In genomic region chr11:102229331-102229953, GRCm38 (mm10) we compare ENCODE assay signal across 8 mouse cellular contexts. TPM values are rescaled to one million over a fixed set of nuclear protein-coding genes. Genes with fewer than 3 reads are reported as not detected.
DNase-seq lines count a peak whose midpoint lies in the region; ATAC-seq and TF ChIP-seq lines count a peak whose summit lies in the region.

No protein-coding gene starts in this region.

- no peaks in the 10 kb centered on the region for H3K36me3 ChIP-seq in forebrain, embryonic 16.5 days (ENCODE audit: control insufficient read depth, insufficient read depth)
- H3K36me3 ChIP-seq in limb, embryonic 13.5 days = no peaks in the 10 kb centered on the region

- DNase-seq in adrenal gland, postnatal 14 days = peak; percentile 34
- no peak for DNase-seq in adrenal gland, postnatal 4 days (ENCODE audit: low spot score in 2 of 2)
- peak; percentile 38 to 48 for DNase-seq in spleen, postnatal 10 days (ENCODE audit: low spot score in 2 of 2)
- DNase-seq in spleen, postnatal 14 days (ENCODE audit: low spot score in 2 of 2) = no peak
- no peak for DNase-seq in left cerebral cortex, adult 11 months (ENCODE audit: low spot score)

- peak overlapping the region; percentile 85 for H3K9ac ChIP-seq in forebrain, embryonic 16.5 days (replicated peaks; ENCODE audit: low read depth, low read length)
- H3K9ac ChIP-seq in limb, embryonic 13.5 days = peak overlapping the region; percentile 91

- peak overlapping the region; percentile 93 for H3K27ac ChIP-seq in forebrain, embryonic 16.5 days (ENCODE audit: low read length)
- H3K27ac ChIP-seq in limb, embryonic 13.5 days = peak overlapping the region; percentile 73
- H3K27ac ChIP-seq in olfactory bulb, adult 2 months (ENCODE audit: insufficient read depth, low read depth, low read length) = peak overlapping the region; percentile 93

- TF ChIP-seq POLR2A in olfactory bulb, adult 2 months (IDR thresholded peaks at IDR 0.05; ENCODE audit: insufficient read depth, low read depth, low read length) = no peak

- ATAC-seq in forebrain, embryonic 16.5 days = peak; percentile 38
- ATAC-seq in limb, embryonic 13.5 days (ENCODE audit: low FRiP score, low read depth) = peak; percentile 43

- under 1% methylated on average over 47 of the region's 47 CpGs for WGBS in forebrain, embryonic 16.5 days
- under 1% methylated on average over 45 of the region's 47 CpGs for WGBS in limb, embryonic 13.5 days
- WGBS in olfactory bulb, adult 2 months = under 1% methylated on average over 46 of the region's 47 CpGs

- H3K4me3 ChIP-seq in forebrain, embryonic 16.5 days (replicated peaks; ENCODE audit: low read length) = peak overlapping the region; percentile 62
- H3K4me3 ChIP-seq in limb, embryonic 13.5 days = peak overlapping the region; percentile 77
- H3K4me3 ChIP-seq in olfactory bulb, adult 2 months (ENCODE audit: insufficient read depth, low read depth, low read length) = peak overlapping the region; percentile 86

- H3K4me1 ChIP-seq in forebrain, embryonic 16.5 days (replicated peaks; ENCODE audit: control insufficient read depth, insufficient read depth, low read length) = peaks cover 52% of the 10 kb centered on the region
- H3K4me1 ChIP-seq in limb, embryonic 13.5 days = peaks cover 48% of the 10 kb centered on the region
- peaks cover 31% of the 10 kb centered on the region for H3K4me1 ChIP-seq in olfactory bulb, adult 2 months (ENCODE audit: control insufficient read depth, insufficient read depth, low read length)

- TF ChIP-seq CTCF in olfactory bulb, adult 2 months (IDR thresholded peaks at IDR 0.05; ENCODE audit: insufficient read depth, low read depth, low read length) = no peak

- H3K27me3 ChIP-seq in forebrain, embryonic 16.5 days (replicated peaks; ENCODE audit: control insufficient read depth, insufficient read depth, low read length) = no peaks in the 10 kb centered on the region
- H3K27me3 ChIP-seq in limb, embryonic 13.5 days = peaks cover 10% of the 10 kb centered on the region; the same call in 1 of the 2 replicates

- peak overlapping the region; percentile 83 for H3K4me2 ChIP-seq in forebrain, embryonic 16.5 days (ENCODE audit: low read length)
- H3K4me2 ChIP-seq in limb, embryonic 13.5 days (replicated peaks) = peak overlapping the region; percentile 87

- H3K9me3 ChIP-seq in forebrain, embryonic 16.5 days (ENCODE audit: control insufficient read depth, low read length) = no peaks in the 10 kb centered on the region
- H3K9me3 ChIP-seq in limb, embryonic 13.5 days = no peaks in the 10 kb centered on the region

RNA-seq across cellular contexts. Expression of gene Hdac5, which starts 0.5 kb away (rescaled TPM):
- 81.1 and 83.7 TPM in 2 replicates for total RNA-seq in adrenal gland, postnatal 14 days (2021)
- 100 to 1,000 TPM; 123 to 125 TPM for total RNA-seq in adrenal gland, postnatal 4 days (2021)
- 124 and 136 TPM in 2 replicates for polyA plus RNA-seq in forebrain, embryonic 16.5 days (2015; fragmentation: Nextera tagmentation; extraction: Ambion mirVana)
- polyA plus RNA-seq in limb, embryonic 13.5 days (2015; fragmentation: Nextera tagmentation; extraction: Ambion mirVana) = 61.9 and 68.6 TPM in 2 replicates
- polyA plus RNA-seq in olfactory bulb, adult 2 months (2012; ENCODE audit: insufficient read depth, insufficient read length, low replicate concordance, missing spikeins) = 223 TPM in 1 of 2 replicates, not detected in the other

RNA-seq across cellular contexts. Expression of gene BC030867, which starts 19.2 kb away (rescaled TPM):
- total RNA-seq in adrenal gland, postnatal 14 days (2021) = 1.7 and 2.3 TPM in 2 replicates
- total RNA-seq in adrenal gland, postnatal 4 days (2021) = 1 to 10 TPM; 4.8 to 6.0 TPM
- polyA plus RNA-seq in forebrain, embryonic 16.5 days (2015; fragmentation: Nextera tagmentation; extraction: Ambion mirVana) = 5.4 and 5.5 TPM in 2 replicates
- 15.8 and 16.1 TPM in 2 replicates for polyA plus RNA-seq in limb, embryonic 13.5 days (2015; fragmentation: Nextera tagmentation; extraction: Ambion mirVana)
- polyA plus RNA-seq in olfactory bulb, adult 2 months (2012; ENCODE audit: insufficient read depth, insufficient read length, low replicate concordance, missing spikeins) = not detected in 2 replicates

RNA-seq across cellular contexts. Expression of gene Asb16, which starts 39.1 kb away (rescaled TPM):
- 0.11 and 0.19 TPM in 2 replicates for total RNA-seq in adrenal gland, postnatal 14 days (2021)
- total RNA-seq in adrenal gland, postnatal 4 days (2021) = under 1 TPM; 0.53 to 0.79 TPM
- polyA plus RNA-seq in forebrain, embryonic 16.5 days (2015; fragmentation: Nextera tagmentation; extraction: Ambion mirVana) = not detected in 2 replicates
- 0.22 TPM in 2 replicates for polyA plus RNA-seq in limb, embryonic 13.5 days (2015; fragmentation: Nextera tagmentation; extraction: Ambion mirVana)
- polyA plus RNA-seq in olfactory bulb, adult 2 months (2012; ENCODE audit: insufficient read depth, insufficient read length, low replicate concordance, missing spikeins) = not detected in 2 replicates

RNA-seq across cellular contexts. Expression of gene G6pc3, which starts 40.0 kb away (rescaled TPM):
- 82.8 and 83.7 TPM in 2 replicates for total RNA-seq in adrenal gland, postnatal 14 days (2021)
- total RNA-seq in adrenal gland, postnatal 4 days (2021) = 10 to 100 TPM; 86.3 to 93.3 TPM
- polyA plus RNA-seq in forebrain, embryonic 16.5 days (2015; fragmentation: Nextera tagmentation; extraction: Ambion mirVana) = 21.5 and 26.2 TPM in 2 replicates
- polyA plus RNA-seq in limb, embryonic 13.5 days (2015; fragmentation: Nextera tagmentation; extraction: Ambion mirVana) = 35.6 and 36.1 TPM in 2 replicates
- polyA plus RNA-seq in olfactory bulb, adult 2 months (2012; ENCODE audit: insufficient read depth, insufficient read length, low replicate concordance, missing spikeins) = not detected in 2 replicates

RNA-seq across cellular contexts. Expression of gene Lsm12, which starts 44.3 kb away (rescaled TPM):
- total RNA-seq in adrenal gland, postnatal 14 days (2021) = 78.7 and 81.0 TPM in 2 replicates
- total RNA-seq in adrenal gland, postnatal 4 days (2021) = 10 to 100 TPM; 83.5 to 83.6 TPM
- 103 and 123 TPM in 2 replicates for polyA plus RNA-seq in forebrain, embryonic 16.5 days (2015; fragmentation: Nextera tagmentation; extraction: Ambion mirVana)
- 134 and 145 TPM in 2 replicates for polyA plus RNA-seq in limb, embryonic 13.5 days (2015; fragmentation: Nextera tagmentation; extraction: Ambion mirVana)
- not detected in 2 replicates for polyA plus RNA-seq in olfactory bulb, adult 2 months (2012; ENCODE audit: insufficient read depth, insufficient read length, low replicate concordance, missing spikeins)

Comparison
In these comparisons a context has a peak if more than half of its experiments do, and no peak if none do; other contexts are left out.
1. DNase-seq: peak in adrenal gland, postnatal 14 days (single experiment) and spleen, postnatal 10 days (2 of 2); none in adrenal gland, postnatal 4 days (0 of 2), spleen, postnatal 14 days (0 of 2) and left cerebral cortex, adult 11 months (single experiment).
2. Peak in every context shown above with its lines, with median percentiles within 50 percentile points of each other: H3K27ac ChIP-seq and H3K4me3 ChIP-seq.